Mouse (Mus musculus) heart, postnatal 0 days (tissue): ENCODE data around the gene AC192777.2. TPM values are rescaled to one million over a fixed set of nuclear protein-coding genes. Genes with fewer than 3 reads are reported as not detected.
"Not testable (repeated sequence)": the region's sequence is repeated elsewhere in the genome, so short reads cannot be mapped to it uniquely, and the experiment has no call there.

Experiments used
- ATAC-seq: fragments of 200-750 bp; cut with Nextera tagmentation; 2 replicates; pipeline ENCODE4 v1.8.0; 2017; ENCODE audit warnings: low read depth, moderate number of reproducible peaks, moderate library complexity; ENCODE audit not compliant: insufficient read depth
- DNase-seq: peaks from one replicate; pipeline ENCODE4 v3.0.0-alpha.2; 2016; ENCODE audit warnings: low spot score
- H3K27ac ChIP-seq: fragments of 300-500 bp; sonication (generic); 2 replicates; pipeline ENCODE4 v1.5.1; 2014; ENCODE audit warnings: low read depth, mild to moderate bottlenecking
- H3K27me3 ChIP-seq: fragments of 300-500 bp; sonication (generic); 2 replicates; pipeline ENCODE4 v1.6.1; 2014; ENCODE audit warnings: low read length, mixed read lengths; ENCODE audit not compliant: control insufficient read depth, insufficient read depth
- H3K36me3 ChIP-seq: fragments of 300-500 bp; sonication (generic); replicated peaks from 2 replicates; pipeline ENCODE4 v1.6.1; 2014; ENCODE audit warnings: low read length, mixed read lengths; ENCODE audit not compliant: control insufficient read depth, insufficient read depth
- H3K4me1 ChIP-seq: fragments of 300-500 bp; sonication (generic); 2 replicates; pipeline ENCODE4 v1.6.1; 2014; ENCODE audit warnings: antibody characterized with exemption; ENCODE audit not compliant: control insufficient read depth, insufficient read depth
- H3K4me2 ChIP-seq: fragments of 300-500 bp; sonication (generic); 2 replicates; pipeline ENCODE4 v1.6.1; 2014; ENCODE audit warnings: low read depth, mild to moderate bottlenecking, low read length, moderate library complexity
- H3K4me3 ChIP-seq: fragments of 300-500 bp; sonication (generic); 2 replicates; pipeline ENCODE4 v1.5.1; 2014; ENCODE audit warnings: low read depth, low read length
- H3K9ac ChIP-seq: fragments of 300-500 bp; sonication (generic); replicated peaks from 2 replicates; pipeline ENCODE4 v1.6.1; 2014; ENCODE audit warnings: low read depth, low read length, mixed read lengths
- H3K9me3 ChIP-seq: fragments of 300-500 bp; sonication (generic); replicated peaks from 2 replicates; pipeline ENCODE4 v1.6.1; 2016; ENCODE audit warnings: low read length; ENCODE audit not compliant: control insufficient read depth
- WGBS: fragments of 180-500 bp; shearing (Covaris S2); extraction: QIAGEN DNeasy Blood & Tissue Kit; methylation state at CpG from one replicate; pipeline ENCODE4 v1.1.7; 2014; 5-methylcytosine and 5-hydroxymethylcytosine counted together
- microRNA-seq: library from miRNA; unstranded; fragments of <30 nt; microRNA quantifications from one replicate; pipeline ENCODE4, GENCODE M21; 2016
- polyA plus RNA-seq: library from polyadenylated mRNA; unstranded; fragments of >200 nt; fragmentation: Nextera tagmentation; extraction: Ambion mirVana; gene quantifications from 2 replicates; pipeline ENCODE4 v1.2.1, GENCODE M21; 2015
- total RNA-seq: library from RNA; depleted of rRNA; stranded (reverse); fragments of >200 nt; gene quantifications from 2 replicates; pipeline ENCODE4 v1.2.3, GENCODE M21; 2014; ENCODE audit warnings: low replicate concordance; rRNA removed

The AC192777.2 gene
- total RNA-seq (not detected in 2 replicates), polyA plus RNA-seq (not detected in 2 replicates)

GRCm38 (mm10) chr17:40095150-40095549 is at the start of gene AC192777.2:
Gene AC192777.2 (plus strand): TSS chr17:40095450.
- not testable (repeated sequence) for H3K9me3 ChIP-seq, DNase-seq, H3K36me3 ChIP-seq, ATAC-seq, H3K27me3 ChIP-seq, H3K9ac ChIP-seq, H3K4me1 ChIP-seq, H3K4me3 ChIP-seq, H3K4me2 ChIP-seq, H3K27ac ChIP-seq
- WGBS: 57% methylated on average over 1 of the region's 1 CpGs

GRCm38 (mm10) chr17:40116172-40116571 is 20.9 kb downstream of the AC192777.2 start:
- not testable (repeated sequence) for H3K27ac ChIP-seq, H3K9ac ChIP-seq, H3K27me3 ChIP-seq, H3K4me1 ChIP-seq, ATAC-seq, DNase-seq, H3K9me3 ChIP-seq, H3K4me3 ChIP-seq, H3K4me2 ChIP-seq, H3K36me3 ChIP-seq
- 83% methylated on average over 6 of the region's 6 CpGs for WGBS

GRCm38 (mm10) chr17:40116877-40117276 is 21.6 kb downstream of the AC192777.2 start:
- H3K36me3 ChIP-seq, H3K27ac ChIP-seq, H3K4me1 ChIP-seq, H3K9ac ChIP-seq, H3K4me2 ChIP-seq, H3K27me3 ChIP-seq, ATAC-seq, H3K9me3 ChIP-seq, DNase-seq, H3K4me3 ChIP-seq: not testable (repeated sequence)
- 37% methylated on average over 4 of the region's 4 CpGs for WGBS

Small RNA genes within 50 kb of the gene (microRNA-seq; reads per million reads assigned to microRNA genes)
- not detected for gene Gm26376

Other genes with a start within 250 kb of the AC192777.2 start
- not detected in 2 replicates for gene Esp38, start 144.9 kb upstream of the AC192777.2 start, total RNA-seq
- gene Esp38, start 144.9 kb upstream of the AC192777.2 start, polyA plus RNA-seq: not detected in 2 replicates
- gene Pgk2, start 113.2 kb downstream of the AC192777.2 start, total RNA-seq: not detected in 2 replicates
- not detected in 2 replicates for gene Pgk2, start 113.2 kb downstream of the AC192777.2 start, polyA plus RNA-seq
- gene Crisp3, start 146.8 kb downstream of the AC192777.2 start, total RNA-seq: not detected in 2 replicates
- gene Crisp3, start 146.8 kb downstream of the AC192777.2 start, polyA plus RNA-seq: not detected in 2 replicates
- gene Crisp1, start 223.8 kb downstream of the AC192777.2 start, total RNA-seq: not detected in 2 replicates
- gene Crisp1, start 223.8 kb downstream of the AC192777.2 start, polyA plus RNA-seq: not detected in 2 replicates